Mouse (Mus musculus): ENCODE results near the gene Orc3. TPM values are rescaled to one million over a fixed set of nuclear protein-coding genes. Genes with fewer than 3 reads are reported as not detected.

Orc3 gene
- polyA plus RNA-seq, 1 experiment from 2014 or later: 40.9 TPM

GRCm38 (mm10) chr4:34549981-34550747, 64.6 kb downstream of the Orc3 start:
- WGBS: 2% methylated on average over 37 of the region's 38 CpGs
- Histone ChIP-seq H3K9me3 (ENCODE audit: low read length) (no peaks in the 10 kb centered on the region), H3K4me1 (ENCODE audit: insufficient read depth, low read depth, low read length) (no peaks in the 10 kb centered on the region; the same call in 1 of the 2 replicates), H3K27me3 (replicated peaks; ENCODE audit: insufficient read depth, low read length) (no peaks in the 10 kb centered on the region), H3K4me2 (replicated peaks; ENCODE audit: low read depth, low read length) (peak overlapping the region; percentile 65), H3K36me3 (ENCODE audit: insufficient read depth, low read length) (no peaks in the 10 kb centered on the region), H3K9ac (replicated peaks; ENCODE audit: low read depth) (peak overlapping the region; percentile 92), H3K27ac (ENCODE audit: low read length) (peak overlapping the region; percentile 96), H3K4me3 (ENCODE audit: low read depth, low read length) (peak overlapping the region; percentile 99)
- DNase-seq (ENCODE audit: low spot score): peak; percentile 99
- peak; percentile 95 for ATAC-seq
- TF ChIP-seq EP300 (IDR thresholded peaks at IDR 0.05) (0 out of 2 replicates have a peak, but pooled peaks have one; percentile 59), CTCF (IDR thresholded peaks at IDR 0.05) (no peak)

- no peak for TF ChIP-seq EP300 (IDR thresholded peaks at IDR 0.05)
- no peak for TF ChIP-seq CTCF (IDR thresholded peaks at IDR 0.05)
- H3K4me2 ChIP-seq (replicated peaks; ENCODE audit: low read depth, low read length): no peak overlapping the region
- no peak overlapping the region for H3K9ac ChIP-seq (replicated peaks; ENCODE audit: low read depth)
- WGBS: 83% methylated on average over 6 of the region's 6 CpGs
- no peak overlapping the region for H3K27ac ChIP-seq (ENCODE audit: low read length)
- H3K9me3 ChIP-seq (ENCODE audit: low read length): no peaks in the 10 kb centered on the region
- H3K4me1 ChIP-seq (ENCODE audit: insufficient read depth, low read depth, low read length): no peaks in the 10 kb centered on the region
- no peak for DNase-seq (ENCODE audit: low spot score)
- no peak for ATAC-seq
- H3K27me3 ChIP-seq (replicated peaks; ENCODE audit: insufficient read depth, low read length): no peaks in the 10 kb centered on the region
- no peak overlapping the region for H3K4me3 ChIP-seq (ENCODE audit: low read depth, low read length)
- H3K36me3 ChIP-seq (ENCODE audit: insufficient read depth, low read length): no peaks in the 10 kb centered on the region
These were observed 84.8 kb downstream of the Orc3 start for GRCm38 (mm10) chr4:34529941-34530340.

GRCm38 (mm10) chr4:34529379-34529778, 85.4 kb downstream of the Orc3 start:
- TF ChIP-seq CTCF (IDR thresholded peaks at IDR 0.05) (no peak), EP300 (IDR thresholded peaks at IDR 0.05) (no peak)
- DNase-seq (ENCODE audit: low spot score) (no peak), ATAC-seq (no peak)
- no peak overlapping the region for H3K27ac ChIP-seq (ENCODE audit: low read length)
- H3K9ac ChIP-seq (replicated peaks; ENCODE audit: low read depth): no peak overlapping the region
- no peaks in the 10 kb centered on the region for H3K36me3 ChIP-seq (ENCODE audit: insufficient read depth, low read length)
- H3K27me3 ChIP-seq (replicated peaks; ENCODE audit: insufficient read depth, low read length): no peaks in the 10 kb centered on the region
- no peaks in the 10 kb centered on the region for H3K4me1 ChIP-seq (ENCODE audit: insufficient read depth, low read depth, low read length)
- no peak overlapping the region for H3K4me2 ChIP-seq (replicated peaks; ENCODE audit: low read depth, low read length)
- WGBS: 61% methylated on average over 4 of the region's 4 CpGs
- no peaks in the 10 kb centered on the region for H3K9me3 ChIP-seq (ENCODE audit: low read length)
- H3K4me3 ChIP-seq (ENCODE audit: low read depth, low read length): no peak overlapping the region

GRCm38 (mm10) chr4:34528430-34529100, 86.2 kb downstream of the Orc3 start:
- no peak for ATAC-seq
- Histone ChIP-seq H3K4me3 (ENCODE audit: low read depth, low read length) (no peak overlapping the region), H3K27me3 (replicated peaks; ENCODE audit: insufficient read depth, low read length) (no peaks in the 10 kb centered on the region), H3K4me1 (ENCODE audit: insufficient read depth, low read depth, low read length) (no peaks in the 10 kb centered on the region), H3K9me3 (ENCODE audit: low read length) (no peaks in the 10 kb centered on the region), H3K4me2 (replicated peaks; ENCODE audit: low read depth, low read length) (no peak overlapping the region), H3K9ac (replicated peaks; ENCODE audit: low read depth) (no peak overlapping the region), H3K36me3 (ENCODE audit: insufficient read depth, low read length) (no peaks in the 10 kb centered on the region), H3K27ac (ENCODE audit: low read length) (no peak overlapping the region)
- 71% methylated on average over 1 of the region's 1 CpGs for WGBS
- DNase-seq (ENCODE audit: low spot score): no peak
- TF ChIP-seq CTCF (IDR thresholded peaks at IDR 0.05) (no peak), EP300 (IDR thresholded peaks at IDR 0.05) (no peak)

DNA sequence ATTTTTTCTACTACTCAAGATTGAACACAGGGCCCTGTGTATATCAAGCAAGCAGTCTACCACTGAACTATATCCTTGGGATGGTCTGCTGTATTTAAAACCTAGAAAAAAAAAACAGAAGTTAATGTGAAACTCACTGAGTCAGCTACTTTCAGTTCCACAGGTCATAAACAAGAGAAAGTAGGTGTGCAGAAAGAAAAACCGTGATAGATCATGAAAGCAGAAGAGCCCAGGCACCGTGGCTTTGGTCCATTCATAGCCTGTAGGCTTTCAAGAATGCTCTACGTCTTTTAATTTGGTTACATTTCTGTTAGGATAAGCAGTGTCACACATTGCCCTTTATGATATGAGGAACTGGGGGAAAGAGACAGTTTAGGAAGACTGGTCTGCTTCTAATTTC, 88.0 kb downstream of the Orc3 start:
- Histone ChIP-seq H3K27me3 (replicated peaks; ENCODE audit: insufficient read depth, low read length) (no peaks in the 10 kb centered on the region), H3K4me2 (replicated peaks; ENCODE audit: low read depth, low read length) (no peak overlapping the region), H3K9ac (replicated peaks; ENCODE audit: low read depth) (no peak overlapping the region), H3K4me3 (ENCODE audit: low read depth, low read length) (no peak overlapping the region), H3K36me3 (ENCODE audit: insufficient read depth, low read length) (no peaks in the 10 kb centered on the region), H3K27ac (ENCODE audit: low read length) (no peak overlapping the region), H3K9me3 (ENCODE audit: low read length) (no peaks in the 10 kb centered on the region), H3K4me1 (ENCODE audit: insufficient read depth, low read depth, low read length) (no peaks in the 10 kb centered on the region)
- 74% methylated on average over 3 of the region's 3 CpGs for WGBS
- DNase-seq (ENCODE audit: low spot score) (no peak), ATAC-seq (no peak)
- TF ChIP-seq EP300 (IDR thresholded peaks at IDR 0.05) (no peak), CTCF (IDR thresholded peaks at IDR 0.05) (no peak)

DNA sequence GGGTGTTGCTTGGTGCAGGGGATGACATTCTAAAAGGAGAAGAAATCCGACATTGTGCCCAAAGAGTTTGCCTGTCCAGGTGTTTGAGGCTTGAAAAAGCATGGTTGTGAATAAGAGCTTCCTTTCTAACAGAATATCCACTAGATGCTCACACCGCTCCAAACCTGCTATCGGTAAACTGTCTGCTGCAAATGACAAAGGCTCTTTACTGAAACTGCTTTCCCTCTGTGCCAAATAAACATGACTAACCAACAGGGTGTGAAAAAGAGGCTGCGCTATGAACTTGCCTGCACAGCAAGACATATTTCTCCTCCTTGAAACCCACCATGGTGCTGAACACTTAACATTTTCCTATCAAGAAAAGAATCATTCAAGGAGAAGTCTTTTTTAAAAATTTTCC, 91.2 kb downstream of the Orc3 start:
- Histone ChIP-seq H3K36me3 (ENCODE audit: insufficient read depth, low read length) (no peaks in the 10 kb centered on the region), H3K9me3 (ENCODE audit: low read length) (no peaks in the 10 kb centered on the region), H3K27me3 (replicated peaks; ENCODE audit: insufficient read depth, low read length) (no peaks in the 10 kb centered on the region), H3K4me1 (ENCODE audit: insufficient read depth, low read depth, low read length) (no peaks in the 10 kb centered on the region), H3K4me2 (replicated peaks; ENCODE audit: low read depth, low read length) (no peak overlapping the region), H3K4me3 (ENCODE audit: low read depth, low read length) (no peak overlapping the region), H3K27ac (ENCODE audit: low read length) (no peak overlapping the region), H3K9ac (replicated peaks; ENCODE audit: low read depth) (no peak overlapping the region)
- ATAC-seq (no peak), DNase-seq (ENCODE audit: low spot score) (no peak)
- no peak for TF ChIP-seq EP300 (IDR thresholded peaks at IDR 0.05)
- TF ChIP-seq CTCF (IDR thresholded peaks at IDR 0.05): no peak
- 87% methylated on average over 4 of the region's 4 CpGs for WGBS
